Mouse (Mus musculus): ENCODE results near the gene Prorsd1.

GRCm38 (mm10) chr11:29560990-29561389, 46.2 kb upstream of the Prorsd1 start:
- TF ChIP-seq CTCF (IDR thresholded peaks at IDR 0.05; ENCODE audit: borderline replicate concordance, insufficient read depth, low read depth, low read length) = no peak
- TF ChIP-seq POLR2A (IDR thresholded peaks at IDR 0.05; ENCODE audit: borderline replicate concordance, insufficient read depth, low read length) = no peak

Measured in cerebellum, adult 2 months (tissue).